Mouse (Mus musculus) cerebellum, adult 2 months (tissue): ENCODE measurements around the gene 4933414I15Rik.

Experiments
- CTCF ChIP-seq: fragments of 200-500 bp; IDR thresholded peaks from 2 replicates; pipeline ENCODE4 v1.5.1; 2011; ENCODE audit warnings: low read depth, mild to moderate bottlenecking, control low read depth, low read length, moderate library complexity, borderline replicate concordance; ENCODE audit not compliant: insufficient read depth
- POLR2A ChIP-seq: fragments of 200-500 bp; IDR thresholded peaks from 2 replicates; pipeline ENCODE4 v1.6.1; 2011; ENCODE audit warnings: low read length, control low read depth, borderline replicate concordance; ENCODE audit not compliant: insufficient read depth

- TF ChIP-seq CTCF (no peak), POLR2A (no peak)
Observed at GRCm38 (mm10) chr11:50930469-50931014, 13.0 kb downstream of the 4933414I15Rik start.
